Mouse (Mus musculus) cerebellum, adult 18-20 months (tissue): ENCODE measurements around the gene Ino80.
"Not testable (repeated sequence)": the region's sequence is repeated elsewhere in the genome, so short reads cannot be mapped to it uniquely, and the experiment has no call there.

Experiments used
- DNase-seq, 2 experiments: peaks; one replicate each; pipeline ENCODE4 v3.0.0; 2021

Gene Ino80

GRCm38 (mm10) chr2:119477571-119478396, at the start of gene Ino80:
Ino80 (minus strand) TSS chr2:119477687.
- peak; percentile 98 to 99 for DNase-seq

- no peak for DNase-seq
Observed at GRCm38 (mm10) chr2:119525422-119525821, 47.9 kb upstream of the Ino80 start.

- DNase-seq = no peak
Observed at GRCm38 (mm10) chr2:119523836-119524235, 46.3 kb upstream of the Ino80 start.

- peak in 1 of 2 experiments; percentile 3 for DNase-seq
Observed at GRCm38 (mm10) chr2:119520550-119520949, 43.1 kb upstream of the Ino80 start.

GRCm38 (mm10) chr2:119516811-119517210, 39.3 kb upstream of the Ino80 start:
- no peak for DNase-seq

- DNase-seq = no peak
Observed at GRCm38 (mm10) chr2:119514026-119514522, 36.6 kb upstream of the Ino80 start.

GRCm38 (mm10) chr2:119512292-119512691, 34.8 kb upstream of the Ino80 start:
- no peak for DNase-seq

GRCm38 (mm10) chr2:119510856-119511255, 33.4 kb upstream of the Ino80 start:
- DNase-seq = no peak

GRCm38 (mm10) chr2:119508518-119508917, 31.0 kb upstream of the Ino80 start:
- not testable (repeated sequence) for DNase-seq

GRCm38 (mm10) chr2:119507108-119507507, 29.6 kb upstream of the Ino80 start:
- no peak for DNase-seq

GRCm38 (mm10) chr2:119500965-119501652, 23.6 kb upstream of the Ino80 start:
- no peak for DNase-seq

GRCm38 (mm10) chr2:119498859-119499258, 21.4 kb upstream of the Ino80 start:
- DNase-seq = no peak

GRCm38 (mm10) chr2:119496082-119496481, 18.6 kb upstream of the Ino80 start:
- no peak for DNase-seq

- DNase-seq = no peak
Observed at GRCm38 (mm10) chr2:119491953-119492352, 14.5 kb upstream of the Ino80 start.

GRCm38 (mm10) chr2:119486488-119486887, 9.0 kb upstream of the Ino80 start:
- no peak for DNase-seq

- no peak for DNase-seq
Observed at GRCm38 (mm10) chr2:119482307-119482706, 4.8 kb upstream of the Ino80 start.

- no peak for DNase-seq
Observed at GRCm38 (mm10) chr2:119478397-119478749, 886 bp upstream of the Ino80 start.

- peak; percentile 71 for DNase-seq
Observed at GRCm38 (mm10) chr2:119476621-119477391, 681 bp downstream of the Ino80 start.

GRCm38 (mm10) chr2:119476166-119476565, 1.3 kb downstream of the Ino80 start:
- no peak for DNase-seq

GRCm38 (mm10) chr2:119463945-119464344, 13.5 kb downstream of the Ino80 start:
- DNase-seq = no peak

- DNase-seq = no peak
Observed at GRCm38 (mm10) chr2:119463114-119463775, 14.2 kb downstream of the Ino80 start.

GRCm38 (mm10) chr2:119461028-119461427, 16.5 kb downstream of the Ino80 start:
- no peak for DNase-seq

- no peak for DNase-seq
Observed at GRCm38 (mm10) chr2:119454558-119454957, 22.9 kb downstream of the Ino80 start.
